Mouse (Mus musculus) MEL (cell line): ENCODE measurements around the gene Dok4. TPM values are rescaled to one million over a fixed set of nuclear protein-coding genes. Genes with fewer than 3 reads are reported as not detected.

Source experiments
- DNase-seq: peaks from one replicate; pipeline ENCODE4 v3.0.0; 2011; ENCODE audit warnings: low read depth, low spot score
- H3K27ac ChIP-seq: 2 replicates; pipeline ENCODE4 v1.5.1; 2012; ENCODE audit warnings: low read depth, mild to moderate bottlenecking, control low read depth, low read length, moderate library complexity; ENCODE audit not compliant: control insufficient read depth
- H3K27me3 ChIP-seq, 2 experiments: fragments of 150-350 bp in 1 of 2; sonication (generic) in 1 of 2; 2 replicates each; pipeline ENCODE4 v1.6.1; 2012; ENCODE audit warnings: low read length in 2 of 2, mild to moderate bottlenecking in 2 of 2, improper control_type of control experiment in 1 of 2, moderate library complexity in 1 of 2; ENCODE audit not compliant: insufficient read depth in 2 of 2, control insufficient read depth in 1 of 2
- H3K36me3 ChIP-seq, 2 experiments: 2 replicates each; pipeline ENCODE4 v1.6.1; 2012 to 2014; ENCODE audit warnings: low read length in 2 of 2, improper control_type of control experiment in 1 of 2, inconsistent platforms in 1 of 2, mild to moderate bottlenecking in 1 of 2; ENCODE audit not compliant: insufficient read depth in 2 of 2, control insufficient read depth in 1 of 2
- H3K4me1 ChIP-seq, 2 experiments: fragments of 150-350 bp in 1 of 2; sonication (generic) in 1 of 2; 2 replicates each; pipeline ENCODE4 v1.6.1; 2012; ENCODE audit warnings: low read length in 2 of 2, improper control_type of control experiment in 1 of 2, mild to moderate bottlenecking in 1 of 2; ENCODE audit not compliant: insufficient read depth in 2 of 2, control insufficient read depth in 1 of 2
- H3K4me3 ChIP-seq, 2 experiments: fragments of 150-350 bp in 1 of 2; sonication (generic) in 1 of 2; 2 replicates each; pipeline ENCODE4 v1.5.1; 2012; ENCODE audit warnings: low read depth in 2 of 2, low read length in 2 of 2, mild to moderate bottlenecking in 2 of 2, moderate library complexity in 2 of 2, control low read depth in 1 of 2, improper control_type of control experiment in 1 of 2; ENCODE audit not compliant: control insufficient read depth in 1 of 2, insufficient read depth in 1 of 2
- H3K79me2 ChIP-seq: 2 replicates; pipeline ENCODE4 v1.6.1; 2012; ENCODE audit warnings: mild to moderate bottlenecking, low read length, moderate library complexity; ENCODE audit not compliant: control insufficient read depth, poor library complexity, insufficient read depth
- H3K9ac ChIP-seq: 2 replicates; pipeline ENCODE4 v1.6.1; 2012; ENCODE audit warnings: low read depth, mild to moderate bottlenecking, control low read depth, low read length, moderate library complexity; ENCODE audit not compliant: control insufficient read depth, poor library complexity, severe bottlenecking
- H3K9me3 ChIP-seq: fragments of 150-350 bp; sonication (generic); replicated peaks from 2 replicates; pipeline ENCODE4 v1.6.1; 2012; ENCODE audit warnings: mild to moderate bottlenecking, low read length, improper control_type of control experiment, moderate library complexity; ENCODE audit not compliant: insufficient read depth
- BHLHE40 ChIP-seq: IDR thresholded peaks from 2 replicates; pipeline ENCODE4 v1.6.1; 2012; ENCODE audit warnings: low read depth, mild to moderate bottlenecking, inconsistent platforms, low read length, improper control_type of control experiment, borderline replicate concordance
- CTCF ChIP-seq, 3 experiments: IDR thresholded peaks in 2 of 3; conservative IDR thresholded peaks in 1 of 3; 2 replicates each; pipeline ENCODE4 v1.5.1; 2011 to 2012; ENCODE audit warnings: low read length in 3 of 3, low read depth in 2 of 3, mild to moderate bottlenecking in 2 of 3, improper control_type of control experiment in 1 of 3, inconsistent platforms in 1 of 3, mixed read lengths in 1 of 3, moderate library complexity in 1 of 3; ENCODE audit not compliant: control insufficient read depth in 1 of 3, insufficient read depth in 1 of 3, poor library complexity in 1 of 3, severe bottlenecking in 1 of 3
- ELF1 ChIP-seq: IDR thresholded peaks from 2 replicates; pipeline ENCODE4 v1.6.1; 2014; ENCODE audit warnings: low read depth, mild to moderate bottlenecking, inconsistent platforms, low read length, improper control_type of control experiment, moderate library complexity
- EP300 ChIP-seq, 2 experiments: IDR thresholded peaks; 2 replicates each; pipeline ENCODE4 v1.6.1; 2011; ENCODE audit warnings: improper control_type of control experiment in 2 of 2, low read length in 2 of 2, low read depth in 1 of 2, mild to moderate bottlenecking in 1 of 2
- GABPA ChIP-seq: IDR thresholded peaks from 2 replicates; pipeline ENCODE4 v1.6.1; 2012; ENCODE audit warnings: low read depth, mild to moderate bottlenecking, inconsistent platforms, low read length, improper control_type of control experiment, moderate library complexity
- JUND ChIP-seq: IDR thresholded peaks from 2 replicates; pipeline ENCODE4 v1.6.1; 2011; ENCODE audit warnings: low read depth, mild to moderate bottlenecking, improper control_type of control experiment, low read length
- MAFK ChIP-seq: IDR thresholded peaks from 2 replicates; pipeline ENCODE4 v1.6.1; 2011; ENCODE audit warnings: low read depth, mild to moderate bottlenecking, low read length, improper control_type of control experiment, borderline replicate concordance
- MEF2A ChIP-seq: IDR thresholded peaks from 2 replicates; pipeline ENCODE4 v1.6.1; 2014; ENCODE audit warnings: low read depth, mild to moderate bottlenecking, inconsistent platforms, low read length, improper control_type of control experiment; ENCODE audit not compliant: poor library complexity, insufficient replicate concordance, severe bottlenecking; ENCODE audit errors: extremely low read depth
- MYB ChIP-seq: IDR thresholded peaks from 2 replicates; pipeline ENCODE4 v1.6.1; 2011; ENCODE audit warnings: mild to moderate bottlenecking, low read depth, low read length, improper control_type of control experiment
- NELFE ChIP-seq: IDR thresholded peaks from 2 replicates; pipeline ENCODE4 v1.6.1; 2011; ENCODE audit warnings: low read depth, low read length, improper control_type of control experiment
- NRF1 ChIP-seq: IDR thresholded peaks from 2 replicates; pipeline ENCODE4 v1.6.1; 2014; ENCODE audit warnings: low read depth, mild to moderate bottlenecking, inconsistent platforms, low read length, improper control_type of control experiment, moderate library complexity; ENCODE audit not compliant: poor library complexity, insufficient read depth, severe bottlenecking
- POLR2A ChIP-seq, 2 experiments: IDR thresholded peaks; 2 replicates each; pipeline ENCODE4 v1.6.1; 2011 to 2012; ENCODE audit warnings: low read length in 2 of 2, mild to moderate bottlenecking in 2 of 2, control low read depth in 1 of 2, improper control_type of control experiment in 1 of 2, low read depth in 1 of 2, moderate library complexity in 1 of 2; ENCODE audit not compliant: control insufficient read depth in 1 of 2, insufficient read depth in 1 of 2, poor library complexity in 1 of 2
- POLR2AphosphoS5 ChIP-seq: IDR thresholded peaks from 2 replicates; pipeline ENCODE4 v1.6.1; 2012; ENCODE audit warnings: low read depth, borderline replicate concordance, mild to moderate bottlenecking, inconsistent platforms, low read length, moderate library complexity, mixed read lengths
- RAD21 ChIP-seq: IDR thresholded peaks from 2 replicates; pipeline ENCODE4 v1.6.1; 2011; ENCODE audit warnings: mild to moderate bottlenecking, low read depth, low read length, improper control_type of control experiment
- RCOR1 ChIP-seq: IDR thresholded peaks from 2 replicates; pipeline ENCODE4 v1.6.1; 2012; ENCODE audit warnings: low read depth, mild to moderate bottlenecking, inconsistent platforms, low read length, improper control_type of control experiment
- SMC3 ChIP-seq: IDR thresholded peaks from 2 replicates; pipeline ENCODE4 v1.6.1; 2011; ENCODE audit warnings: low read depth, low read length, improper control_type of control experiment
- TAL1 ChIP-seq: IDR thresholded peaks from 2 replicates; pipeline ENCODE4 v1.6.1; 2012; ENCODE audit warnings: mild to moderate bottlenecking, inconsistent platforms, low read length, moderate library complexity, mixed read lengths
- TCF12 ChIP-seq: IDR thresholded peaks from 2 replicates; pipeline ENCODE4 v1.6.1; 2014; ENCODE audit warnings: low read depth, mild to moderate bottlenecking, inconsistent platforms, low read length, improper control_type of control experiment, moderate library complexity
- USF1 ChIP-seq: IDR thresholded peaks from 2 replicates; pipeline ENCODE4 v1.6.1; 2014; ENCODE audit warnings: low read depth, mild to moderate bottlenecking, inconsistent platforms, low read length, improper control_type of control experiment, moderate library complexity
- USF2 ChIP-seq, 2 experiments: IDR thresholded peaks; 2 replicates each; pipeline ENCODE4 v1.6.1; 2011 to 2012; ENCODE audit warnings: improper control_type of control experiment in 2 of 2, low read length in 2 of 2, borderline replicate concordance in 1 of 2, inconsistent platforms in 1 of 2, low read depth in 1 of 2, mild to moderate bottlenecking in 1 of 2; ENCODE audit not compliant: insufficient read depth in 1 of 2
- ZC3H11A ChIP-seq: IDR thresholded peaks from 2 replicates; pipeline ENCODE4 v1.6.1; 2012; ENCODE audit warnings: low read depth, mild to moderate bottlenecking, inconsistent platforms, low read length, improper control_type of control experiment
- polyA plus RNA-seq, 2 experiments: library from polyadenylated mRNA; stranded (reverse) in 1 of 2; unstranded in 1 of 2; fragments of >175 nt in 1 of 2; fragments of >200 nt in 1 of 2; gene quantifications; 2 replicates each; pipeline versions ENCODE4 v1.2.1 to v1.2.4; 2012; ENCODE audit warnings: low replicate concordance in 2 of 2, low read depth in 1 of 2; ENCODE audit not compliant: insufficient read length in 2 of 2, insufficient read depth in 1 of 2, missing spikeins in 1 of 2
- total RNA-seq: library from RNA; depleted of rRNA; stranded (reverse); fragments of 300-350 nt; gene quantifications from 2 replicates; pipeline ENCODE4 v1.2.3, GENCODE M21; 2012

Dok4 gene
- total and polyA plus RNA-seq, 3 experiments: 1.5 to 3.2 TPM; not detected in 1

- Histone ChIP-seq H3K27ac (peak overlapping the region; percentile 29; the same call in 1 of the 2 replicates), H3K27me3 (no peaks in the 10 kb centered on the region), H3K9ac (no peak overlapping the region), H3K9me3 (no peaks in the 10 kb centered on the region), H3K4me1 (no peaks in the 10 kb centered on the region), H3K36me3 (peaks cover 2 to 30% of the 10 kb centered on the region in 2 experiments; a peak in 3 of 4 replicates), H3K79me2 (no peaks in the 10 kb centered on the region), H3K4me3 (no peak overlapping the region)
- no peak for TF ChIP-seq JUND
- no peak for DNase-seq
Measured at GRCm38 (mm10) chr8:94825170-94825569, 51.0 kb downstream of the Dok4 start.

- H3K27me3 ChIP-seq: no peaks in the 10 kb centered on the region
- H3K27ac ChIP-seq: no peak overlapping the region
- peak; percentile 69 for DNase-seq
- H3K4me1 ChIP-seq: no peaks in the 10 kb centered on the region
- TF ChIP-seq TCF12: no peak
- TF ChIP-seq MAFK: peak; percentile 99
- TF ChIP-seq CTCF (IDR thresholded peaks at IDR 0.05 in 2 of 3, conservative IDR thresholded peaks at IDR 0.05 in 1 of 3; ENCODE audit: control insufficient read depth in 1 of 3, insufficient read depth in 1 of 3, low read depth in 2 of 3, low read length in 3 of 3, poor library complexity in 1 of 3, severe bottlenecking in 1 of 3): peak; percentile 65 to 79 (median 68)
- TF ChIP-seq, all 39 proteins: peak for 2
- Histone ChIP-seq H3K79me2 (no peaks in the 10 kb centered on the region), H3K36me3 (peaks cover 0 to 24% of the 10 kb centered on the region in 2 experiments; a peak in 2 of 4 replicates), H3K9me3 (no peaks in the 10 kb centered on the region), H3K4me3 (no peak overlapping the region), H3K9ac (no peak overlapping the region)
Measured at GRCm38 (mm10) chr8:94822637-94823560, 53.2 kb downstream of the Dok4 start.

- no peaks in the 10 kb centered on the region for H3K79me2 ChIP-seq
- no peaks in the 10 kb centered on the region for H3K4me1 ChIP-seq
- H3K4me3 ChIP-seq: no peak overlapping the region
- no peaks in the 10 kb centered on the region for H3K9me3 ChIP-seq
- no peaks in the 10 kb centered on the region for H3K27me3 ChIP-seq
- DNase-seq: no peak
- H3K9ac ChIP-seq: no peak overlapping the region
- no peak overlapping the region for H3K27ac ChIP-seq
- peaks cover 0 to 19% of the 10 kb centered on the region in 2 experiments; a peak in 2 of 4 replicates for H3K36me3 ChIP-seq
- no peak for TF ChIP-seq MEF2A
- TF ChIP-seq RAD21: no peak
- TF ChIP-seq USF1: no peak
- TF ChIP-seq BHLHE40: no peak
- TF ChIP-seq NELFE: no peak
- TF ChIP-seq POLR2AphosphoS5: no peak
- no peak for TF ChIP-seq EP300 (IDR thresholded peaks at IDR 0.05; ENCODE audit: low read depth in 1 of 2, low read length in 2 of 2)
- no peak for TF ChIP-seq RCOR1
- TF ChIP-seq SMC3: no peak
- TF ChIP-seq GABPA: no peak
- no peak for TF ChIP-seq POLR2A (IDR thresholded peaks at IDR 0.05; ENCODE audit: control insufficient read depth in 1 of 2, insufficient read depth in 1 of 2, low read depth in 1 of 2, low read length in 2 of 2, poor library complexity in 1 of 2)
- TF ChIP-seq TAL1: no peak
- TF ChIP-seq CTCF (IDR thresholded peaks at IDR 0.05 in 2 of 3, conservative IDR thresholded peaks at IDR 0.05 in 1 of 3; ENCODE audit: control insufficient read depth in 1 of 3, insufficient read depth in 1 of 3, low read depth in 2 of 3, low read length in 3 of 3, poor library complexity in 1 of 3, severe bottlenecking in 1 of 3): no peak
- TF ChIP-seq ELF1: no peak
- no peak for TF ChIP-seq MYB
- TF ChIP-seq ZC3H11A: no peak
- TF ChIP-seq NRF1: no peak
- TF ChIP-seq USF2 (IDR thresholded peaks at IDR 0.05; ENCODE audit: borderline replicate concordance in 1 of 2, insufficient read depth in 1 of 2, low read depth in 1 of 2, low read length in 2 of 2): no peak
Measured at GRCm38 (mm10) chr8:94821381-94821780, 54.7 kb downstream of the Dok4 start.
